Mouse (Mus musculus) hindbrain, embryonic 16.5 days (tissue): ENCODE results near the gene Zfp423. TPM values are rescaled to one million over a fixed set of nuclear protein-coding genes. Genes with fewer than 3 reads are reported as not detected.

Experiments
- ATAC-seq: fragments of 200-750 bp; cut with Nextera tagmentation; 2 replicates; pipeline ENCODE4 v1.8.0; 2017; ENCODE audit warnings: moderate TSS enrichment, moderate library complexity
- H3K27ac ChIP-seq: fragments of 300-500 bp; sonication (generic); 2 replicates; pipeline ENCODE4 v1.5.1; 2014; ENCODE audit warnings: low read depth, mild to moderate bottlenecking, control low read depth, low read length, moderate library complexity
- H3K27me3 ChIP-seq: fragments of 300-500 bp; sonication (generic); replicated peaks from 2 replicates; pipeline ENCODE4 v1.6.1; 2014; ENCODE audit warnings: low read length; ENCODE audit not compliant: control insufficient read depth, insufficient read depth
- H3K36me3 ChIP-seq: fragments of 300-500 bp; sonication (generic); 2 replicates; pipeline ENCODE4 v1.6.1; 2014; ENCODE audit warnings: mild to moderate bottlenecking, low read length, moderate library complexity, mixed read lengths; ENCODE audit not compliant: control insufficient read depth, insufficient read depth
- H3K4me1 ChIP-seq: fragments of 300-500 bp; sonication (generic); 2 replicates; pipeline ENCODE4 v1.6.1; 2014; ENCODE audit warnings: low read depth, low read length; ENCODE audit not compliant: control insufficient read depth, insufficient read depth
- H3K4me2 ChIP-seq: fragments of 300-500 bp; sonication (generic); 2 replicates; pipeline ENCODE4 v1.6.1; 2014; ENCODE audit warnings: mild to moderate bottlenecking, low read length, control low read depth, moderate library complexity
- H3K4me3 ChIP-seq: fragments of 300-500 bp; sonication (generic); 2 replicates; pipeline ENCODE4 v1.5.1; 2014; ENCODE audit warnings: mild to moderate bottlenecking, low read length, control low read depth, moderate library complexity
- H3K9ac ChIP-seq: fragments of 300-500 bp; sonication (generic); 2 replicates; pipeline ENCODE4 v1.6.1; 2014; ENCODE audit warnings: low read depth, mild to moderate bottlenecking, control low read depth, low read length, moderate library complexity
- H3K9me3 ChIP-seq: fragments of 300-500 bp; sonication (generic); 2 replicates; pipeline ENCODE4 v1.6.1; 2014; ENCODE audit warnings: mild to moderate bottlenecking, low read length, moderate library complexity; ENCODE audit not compliant: control insufficient read depth
- WGBS: fragments of 180-500 bp; shearing (Covaris S2); extraction: QIAGEN DNeasy Blood & Tissue Kit; methylation state at CpG from one replicate; pipeline ENCODE4 v1.1.7; 2014; 5-methylcytosine and 5-hydroxymethylcytosine counted together
- polyA plus RNA-seq: library from polyadenylated mRNA; unstranded; fragments of >200 nt; fragmentation: Nextera tagmentation; extraction: Ambion mirVana; gene quantifications from 2 replicates; pipeline ENCODE4 v1.2.1, GENCODE M21; 2015

The Zfp423 gene
- polyA plus RNA-seq, 1 experiment from 2014 or later, result 21.6 TPM

DNA sequence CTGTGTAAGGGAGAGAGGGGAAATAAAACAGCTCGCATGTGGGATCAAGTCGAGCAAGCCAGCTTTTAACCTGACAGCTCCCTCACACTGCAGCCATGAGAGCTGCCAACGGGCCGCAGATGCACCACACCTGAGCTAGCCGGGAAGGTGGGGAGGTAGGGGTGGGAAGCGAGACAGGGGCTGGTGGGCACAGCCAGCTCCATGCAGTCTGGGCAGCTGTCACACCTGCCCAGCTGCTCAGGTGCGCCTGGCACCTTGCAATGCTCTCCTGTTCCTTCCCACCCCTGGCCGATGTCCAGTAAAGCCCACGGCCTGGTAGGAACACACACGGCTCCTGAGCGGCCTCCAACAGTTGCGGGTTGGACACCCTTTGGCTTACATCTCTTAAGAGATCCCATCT is 338.2 kb downstream of the Zfp423 start:
- no peak overlapping the region for H3K4me3 ChIP-seq
- H3K4me1 ChIP-seq, result peaks cover 10% of the 10 kb centered on the region
- no peak overlapping the region for H3K9ac ChIP-seq
- no peaks in the 10 kb centered on the region for H3K9me3 ChIP-seq
- no peaks in the 10 kb centered on the region for H3K27me3 ChIP-seq
- WGBS, result 83% methylated on average over 12 of the region's 12 CpGs
- no peak for ATAC-seq
- H3K36me3 ChIP-seq, result no peaks in the 10 kb centered on the region
- H3K27ac ChIP-seq, result 0 out of 2 replicates have a peak overlapping the region, but pooled peaks have one; percentile 14
- H3K4me2 ChIP-seq, result no peak overlapping the region

DNA sequence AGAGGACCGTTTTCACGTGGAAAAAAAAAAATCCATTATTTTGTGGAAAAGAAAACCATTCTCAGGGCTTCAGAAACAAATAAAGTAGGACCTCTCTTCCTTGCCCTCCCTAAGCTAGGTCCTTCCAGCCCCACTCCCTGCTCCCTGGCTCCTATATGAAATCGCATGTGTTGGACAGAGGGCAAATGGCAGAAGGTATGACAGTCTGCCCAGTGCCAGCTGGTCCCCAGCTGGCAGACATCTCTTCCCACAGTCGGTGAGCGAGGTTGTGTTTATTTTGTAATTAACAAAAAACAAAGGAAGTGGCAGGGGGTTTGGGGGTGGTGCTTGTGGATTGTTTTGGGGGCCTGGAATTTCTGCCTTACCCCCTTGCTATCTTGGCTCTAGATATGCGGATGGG is 339.2 kb downstream of the Zfp423 start:
- peak; percentile 78; the same call in 1 of the 2 replicates for ATAC-seq
- H3K27ac ChIP-seq, result peak overlapping the region; percentile 20
- H3K36me3 ChIP-seq, result no peaks in the 10 kb centered on the region
- no peaks in the 10 kb centered on the region for H3K9me3 ChIP-seq
- no peak overlapping the region for H3K4me3 ChIP-seq
- 52% methylated on average over 6 of the region's 6 CpGs for WGBS
- no peaks in the 10 kb centered on the region for H3K27me3 ChIP-seq
- peaks cover 10% of the 10 kb centered on the region for H3K4me1 ChIP-seq
- H3K9ac ChIP-seq, result no peak overlapping the region
- H3K4me2 ChIP-seq, result no peak overlapping the region

DNA sequence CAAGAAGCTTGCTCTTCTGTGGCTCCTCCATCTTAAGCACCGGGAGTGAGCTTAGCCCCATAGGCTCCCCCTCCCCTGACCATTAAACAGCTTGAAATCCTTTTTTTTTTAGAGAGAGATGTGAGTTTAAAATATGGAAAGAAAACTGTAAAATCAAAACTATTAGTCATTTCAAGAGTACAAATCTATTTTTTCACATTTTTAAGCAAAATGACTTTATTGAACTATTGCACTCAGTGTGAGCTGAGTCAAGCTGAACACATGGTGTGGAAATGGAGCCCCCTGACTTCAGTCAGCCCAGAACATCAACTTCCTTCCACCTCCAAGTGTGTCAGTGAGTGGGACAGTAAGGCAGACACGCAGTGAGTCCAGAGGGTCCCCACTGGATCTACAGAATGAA is 339.9 kb downstream of the Zfp423 start:
- H3K36me3 ChIP-seq, result no peaks in the 10 kb centered on the region
- H3K4me2 ChIP-seq, result no peak overlapping the region
- H3K9me3 ChIP-seq, result no peaks in the 10 kb centered on the region
- peaks cover 10% of the 10 kb centered on the region for H3K4me1 ChIP-seq
- no peak overlapping the region; the same call in 1 of the 2 replicates for H3K27ac ChIP-seq
- no peak overlapping the region for H3K4me3 ChIP-seq
- no peak overlapping the region for H3K9ac ChIP-seq
- ATAC-seq, result no peak
- WGBS, result 65% methylated on average over 2 of the region's 2 CpGs
- no peaks in the 10 kb centered on the region for H3K27me3 ChIP-seq

GRCm38 (mm10) chr8:87619118-87619517 is 340.3 kb downstream of the Zfp423 start:
- H3K4me3 ChIP-seq, result no peak overlapping the region
- no peak overlapping the region; the same call in 1 of the 2 replicates for H3K27ac ChIP-seq
- H3K4me1 ChIP-seq, result peaks cover 10% of the 10 kb centered on the region
- WGBS, result 52% methylated on average over 7 of the region's 7 CpGs
- 0 out of 2 replicates have a peak, but pooled peaks have one; percentile 29 for ATAC-seq
- no peaks in the 10 kb centered on the region for H3K9me3 ChIP-seq
- no peaks in the 10 kb centered on the region for H3K27me3 ChIP-seq
- peak overlapping the region; percentile 37; the same call in 1 of the 2 replicates for H3K9ac ChIP-seq
- H3K4me2 ChIP-seq, result no peak overlapping the region
- no peaks in the 10 kb centered on the region for H3K36me3 ChIP-seq

GRCm38 (mm10) chr8:87613701-87614100 is 345.7 kb downstream of the Zfp423 start:
- Histone ChIP-seq H3K36me3 (no peaks in the 10 kb centered on the region), H3K9me3 (no peaks in the 10 kb centered on the region), H3K9ac (no peak overlapping the region), H3K4me2 (no peak overlapping the region), H3K27ac (no peak overlapping the region), H3K27me3 (no peaks in the 10 kb centered on the region), H3K4me1 (no peaks in the 10 kb centered on the region), H3K4me3 (no peak overlapping the region)
- ATAC-seq, result no peak
- WGBS, result 89% methylated on average over 1 of the region's 1 CpGs

Other genes with a start within 250 kb of the Zfp423 start
- gene Cnep1r1, start 159.2 kb upstream of the Zfp423 start, polyA plus RNA-seq, result 39.7 and 42.6 TPM in 2 replicates
- gene Heatr3, start 178.3 kb upstream of the Zfp423 start, polyA plus RNA-seq, result 34.2 and 37.7 TPM in 2 replicates
- gene Tent4b, start 239.6 kb upstream of the Zfp423 start, polyA plus RNA-seq, result 7.7 and 8.5 TPM in 2 replicates